ENCODE assay signal across 8 mouse cellular contexts in genomic region chr16:22548167-22549080, GRCm38 (mm10).
A peak's percentile ranks its signal among the peaks of the same experiment; 100 is the strongest.
DNase-seq lines count a peak whose midpoint lies in the region; ATAC-seq lines count a peak whose summit lies in the region.

No protein-coding gene starts in this region.

- DNase-seq in adrenal gland, adult (ENCODE audit: inconsistent age in 2 of 2, low spot score in 1 of 2) = peak; percentile 85 to 96
- peak; percentile 95 for DNase-seq in embryo, embryonic 10 days (ENCODE audit: low spot score)
- DNase-seq in gastrocnemius, postnatal 10 days = peak; percentile 86
- peak; percentile 85 for DNase-seq in induced T-regulatory cell, adult 2 months (ENCODE audit: low read depth)
- peak; percentile 85 to 87 for DNase-seq in left cerebral cortex, postnatal 10 days (ENCODE audit: extremely low spot score in 1 of 2, low spot score in 2 of 2)
- DNase-seq in right cerebral cortex, postnatal 14 days = peak; percentile 85
- DNase-seq in urinary bladder, postnatal 36 days (ENCODE audit: low spot score in 2 of 2) = peak; percentile 77

- peak; percentile 89 for ATAC-seq in megakaryocyte progenitor cell, adult 5-6 weeks (replicated peaks; ENCODE audit: poor library complexity)

- intact Hi-C loops in left cerebral cortex, postnatal 10 days (cut with DNase I) = loop anchor here (2.0 kb wide), 1 partner anchor 110 kb away; the partner anchor contains the start of gene Etv5

Comparison
In these comparisons a context has a peak if more than half of its experiments do, and no peak if none do; other contexts are left out.
1. Peak in every context shown above with its lines: DNase-seq and ATAC-seq.